Mouse (Mus musculus) brown adipose tissue, adult 24 weeks (tissue): ENCODE measurements at regions not wholly inside any gene's neighbourhood (a gene's known extent, or its start where the extent isn't known, plus 50 kb on each side); places are given as distances from the start of the nearest gene placed in this dataset.
"Not testable (repeated sequence)": the region's sequence is repeated elsewhere in the genome, so short reads cannot be mapped to it uniquely, and the experiment has no call there.

Experiments
- H3K27ac ChIP-seq: fragments of 200-500 bp; replicated peaks from 2 replicates; pipeline ENCODE4 v1.5.1; 2012; ENCODE audit warnings: low read depth, mild to moderate bottlenecking, low read length
- H3K4me1 ChIP-seq: fragments of 200-500 bp; 2 replicates; pipeline ENCODE4 v1.6.1; 2012; ENCODE audit warnings: low read length, mixed read lengths; ENCODE audit not compliant: control insufficient read depth, insufficient read depth, insufficient read length
- H3K4me3 ChIP-seq: fragments of 200-500 bp; 2 replicates; pipeline ENCODE4 v1.5.1; 2012; ENCODE audit warnings: low read depth, mild to moderate bottlenecking, low read length, moderate library complexity; ENCODE audit not compliant: insufficient read depth

GRCm38 (mm10) chr12:71641486-71641885, 189.4 kb upstream of the Daam1 start:
- H3K4me1 ChIP-seq, result no peaks in the 10 kb centered on the region
- no peak overlapping the region for H3K27ac ChIP-seq
- H3K4me3 ChIP-seq, result no peak overlapping the region

GRCm38 (mm10) chr12:71642797-71643337, 188.0 kb upstream of the Daam1 start:
- Histone ChIP-seq H3K27ac (no peak overlapping the region), H3K4me3 (no peak overlapping the region), H3K4me1 (no peaks in the 10 kb centered on the region)

GRCm38 (mm10) chr12:71651251-71651650, 179.6 kb upstream of the Daam1 start:
- Histone ChIP-seq H3K27ac (no peak overlapping the region), H3K4me3 (no peak overlapping the region), H3K4me1 (no peaks in the 10 kb centered on the region)

GRCm38 (mm10) chr12:71693346-71694038, 137.4 kb upstream of the Daam1 start:
- no peaks in the 10 kb centered on the region for H3K4me1 ChIP-seq
- H3K4me3 ChIP-seq, result no peak overlapping the region
- H3K27ac ChIP-seq, result no peak overlapping the region

GRCm38 (mm10) chr12:71701753-71702152, 129.1 kb upstream of the Daam1 start:
- Histone ChIP-seq H3K4me1 (no peaks in the 10 kb centered on the region), H3K4me3 (no peak overlapping the region), H3K27ac (no peak overlapping the region)

- no peak overlapping the region for H3K4me3 ChIP-seq
- no peaks in the 10 kb centered on the region for H3K4me1 ChIP-seq
- H3K27ac ChIP-seq, result no peak overlapping the region
Measured at GRCm38 (mm10) chr12:71702181-71702580, 128.7 kb upstream of the Daam1 start.

- H3K27ac ChIP-seq, result no peak overlapping the region
- no peaks in the 10 kb centered on the region for H3K4me1 ChIP-seq
- H3K4me3 ChIP-seq, result no peak overlapping the region
Measured at GRCm38 (mm10) chr12:71703146-71703902, 127.6 kb upstream of the Daam1 start.

GRCm38 (mm10) chr12:71704431-71704830, 126.4 kb upstream of the Daam1 start:
- Histone ChIP-seq H3K27ac (no peak overlapping the region), H3K4me1 (no peaks in the 10 kb centered on the region), H3K4me3 (no peak overlapping the region)

- Histone ChIP-seq H3K4me1 (no peaks in the 10 kb centered on the region), H3K27ac (no peak overlapping the region), H3K4me3 (no peak overlapping the region)
Measured at GRCm38 (mm10) chr12:71707727-71708369, 123.0 kb upstream of the Daam1 start.

- Histone ChIP-seq H3K4me1 (no peaks in the 10 kb centered on the region), H3K4me3 (no peak overlapping the region), H3K27ac (no peak overlapping the region)
Measured at GRCm38 (mm10) chr12:71714606-71715005, 116.3 kb upstream of the Daam1 start.

- not testable (repeated sequence) for H3K27ac ChIP-seq, H3K4me1 ChIP-seq, H3K4me3 ChIP-seq
Measured at GRCm38 (mm10) chr12:71718412-71718811, 112.5 kb upstream of the Daam1 start.

- Histone ChIP-seq H3K4me1 (no peaks in the 10 kb centered on the region), H3K27ac (no peak overlapping the region), H3K4me3 (no peak overlapping the region)
Measured at GRCm38 (mm10) chr12:71718911-71719310, 112.0 kb upstream of the Daam1 start.

- H3K27ac ChIP-seq, result no peak overlapping the region
- H3K4me1 ChIP-seq, result no peaks in the 10 kb centered on the region
- H3K4me3 ChIP-seq, result no peak overlapping the region
Measured at GRCm38 (mm10) chr12:71725140-71725539, 105.7 kb upstream of the Daam1 start.

- H3K27ac ChIP-seq, result no peak overlapping the region
- H3K4me3 ChIP-seq, result no peak overlapping the region
- H3K4me1 ChIP-seq, result no peaks in the 10 kb centered on the region
Measured at GRCm38 (mm10) chr12:71725713-71726336, 105.1 kb upstream of the Daam1 start.

GRCm38 (mm10) chr12:71743345-71743744, 87.5 kb upstream of the Daam1 start:
- no peaks in the 10 kb centered on the region for H3K4me1 ChIP-seq
- H3K27ac ChIP-seq, result no peak overlapping the region
- no peak overlapping the region for H3K4me3 ChIP-seq
